Mouse (Mus musculus): Measurements from ENCODE around the gene Fam205a3. TPM values are rescaled to one million over a fixed set of nuclear protein-coding genes. Genes with fewer than 3 reads are reported as not detected.

Gene Fam205a3
- under 1 TPM; 0.15 to 0.20 TPM for total RNA-seq (2023)

GRCm38 (mm10) chr4:42318034-42318433 lies at the start of gene Fam205a3:
Gene Fam205a3, plus strand, starts transcription at chr4:42318334.

GRCm38 (mm10) chr4:42293967-42294366 lies 24.2 kb upstream of the Fam205a3 start, which contains the start of gene Gm21953:
Gene Gm21953, plus strand, starts transcription at chr4:42294267.

Other genes with a start within 250 kb of the Fam205a3 start
- not detected for gene Gm3893, start 227.1 kb upstream of the Fam205a3 start, total RNA-seq (2023)
- not detected for gene Gm13304, start 203.5 kb upstream of the Fam205a3 start, total RNA-seq (2023)
- not detected for gene Gm13306, start 164.9 kb upstream of the Fam205a3 start, total RNA-seq (2023)
- gene Gm13305, start 149.7 kb upstream of the Fam205a3 start, total RNA-seq (2023), result not detected
- gene Gm10600, start 77.7 kb upstream of the Fam205a3 start, total RNA-seq (2023), result not detected
- not detected for gene Ccl21b, start 62.6 kb upstream of the Fam205a3 start, total RNA-seq (2023)
- not detected for gene Gm21953, start 24.1 kb upstream of the Fam205a3 start, total RNA-seq (2023)
- gene Gm21586, start 121.0 kb downstream of the Fam205a3 start, total RNA-seq (2023), result not detected
- gene Gm2163, start 148.4 kb downstream of the Fam205a3 start, total RNA-seq (2023), result not detected
- gene Fam205a2, start 209.8 kb downstream of the Fam205a3 start, total RNA-seq (2023), result under 1 TPM; 0.15 to 0.20 TPM

All from T-cell, adult 66 days (primary cell).